Mouse (Mus musculus) C2C12 (cell line): ENCODE data around the gene Tnni3k. TPM values are rescaled to one million over a fixed set of nuclear protein-coding genes. Genes with fewer than 3 reads are reported as not detected.

Source experiments
- H3K27me3 ChIP-seq: one replicate; pipeline ENCODE4 v1.6.1; 2011; ENCODE audit not compliant: control insufficient read depth, insufficient read depth, insufficient read length
- H3K36me3 ChIP-seq: one replicate; pipeline ENCODE4 v1.6.1; 2011; ENCODE audit not compliant: control insufficient read depth, insufficient read depth
- H3K4me3 ChIP-seq: one replicate; pipeline ENCODE4 v1.5.1; 2011; ENCODE audit warnings: mild to moderate bottlenecking, control low read depth; ENCODE audit not compliant: poor library complexity, insufficient read depth, severe bottlenecking
- H3K79me2 ChIP-seq: one replicate; pipeline ENCODE4 v1.6.1; 2011; ENCODE audit not compliant: control insufficient read depth, insufficient read depth
- H3K79me3 ChIP-seq: one replicate; pipeline ENCODE4 v1.6.1; 2011; ENCODE audit warnings: low read depth, control low read depth
- H3ac ChIP-seq: one replicate; pipeline ENCODE3; 2011; ENCODE audit warnings: low read depth; ENCODE audit not compliant: control insufficient read depth, insufficient read length
- CEBPB ChIP-seq: IDR thresholded peaks from one replicate; pipeline ENCODE4 v1.6.1; 2011; ENCODE audit warnings: low read depth, mild to moderate bottlenecking, control low read depth, moderate library complexity
- CTCF ChIP-seq: IDR thresholded peaks from one replicate; pipeline ENCODE4 v1.5.1; 2011; ENCODE audit not compliant: control insufficient read depth, insufficient read depth, insufficient read length
- FOSL1 ChIP-seq: IDR thresholded peaks from one replicate; pipeline ENCODE4 v1.8.0; 2011; ENCODE audit warnings: mild to moderate bottlenecking, low read length; ENCODE audit not compliant: poor library complexity, insufficient read depth, severe bottlenecking
- MAX ChIP-seq: IDR thresholded peaks from one replicate; pipeline ENCODE4 v1.6.1; 2011; ENCODE audit warnings: mild to moderate bottlenecking, control low read depth
- MYOD1 ChIP-seq: IDR thresholded peaks from one replicate; pipeline ENCODE4 v1.6.1; 2011; ENCODE audit warnings: low read depth; ENCODE audit not compliant: control insufficient read depth, insufficient read length
- MYOG ChIP-seq: IDR thresholded peaks from one replicate; pipeline ENCODE4 v1.6.1; 2011; ENCODE audit not compliant: control insufficient read depth, insufficient read length; ENCODE audit errors: extremely low read depth
- USF1 ChIP-seq: IDR thresholded peaks from one replicate; pipeline ENCODE4 v1.6.1; 2011; ENCODE audit warnings: low read depth, mild to moderate bottlenecking, control low read depth, moderate library complexity
- polyA plus RNA-seq: library from polyadenylated mRNA; unstranded; fragments of >200 nt; fragmentation: generic; extraction: Trizol; gene quantifications from one replicate; pipeline ENCODE4 v1.2.1, GENCODE M21; 2012; ENCODE audit warnings: missing spikeins

The Tnni3k gene
- polyA plus RNA-seq, 1 experiment, result 0.30 TPM

DNA sequence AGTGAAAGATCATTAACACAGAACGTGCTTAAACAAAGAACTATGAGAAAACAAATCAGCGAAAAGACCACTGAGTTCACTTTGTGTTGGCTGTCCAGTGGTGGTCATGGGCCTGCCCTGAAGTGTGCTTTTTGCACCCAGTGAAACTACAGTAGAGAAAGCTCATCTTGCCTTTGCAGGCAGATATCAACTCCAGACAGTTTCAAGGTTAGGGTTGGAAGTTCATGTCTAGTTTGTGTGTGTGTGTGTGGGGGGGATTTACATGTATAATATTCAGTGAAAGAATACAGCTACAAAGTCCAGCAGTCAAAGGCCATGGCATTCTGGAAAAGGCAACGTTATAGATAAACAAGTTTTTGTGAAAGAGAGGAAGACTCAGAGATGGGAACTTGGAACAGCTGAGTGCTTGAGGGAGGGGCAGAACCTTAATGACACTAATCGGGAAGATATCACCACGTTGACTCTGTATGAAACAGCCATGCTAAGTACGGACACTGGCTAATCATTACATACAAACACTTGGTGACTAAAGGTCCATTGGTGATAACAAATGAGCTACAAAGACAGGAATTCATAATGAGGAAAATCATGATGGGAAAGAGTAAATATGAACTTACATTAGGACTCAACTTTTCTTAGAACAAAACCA is 3.7 kb upstream of the Tnni3k start:
- H3K27me3 ChIP-seq, result no peaks in the 10 kb centered on the region
- H3K36me3 ChIP-seq, result no peaks in the 10 kb centered on the region
- no peaks in the 10 kb centered on the region for H3K79me3 ChIP-seq
- no peaks in the 10 kb centered on the region for H3K79me2 ChIP-seq
- no peak for TF ChIP-seq USF1
- TF ChIP-seq CEBPB, result no peak
- TF ChIP-seq CTCF, result no peak
- no peak for TF ChIP-seq FOSL1
- TF ChIP-seq MAX, result no peak
- no peak overlapping the region for H3ac ChIP-seq
- H3K4me3 ChIP-seq, result no peak overlapping the region

- Histone ChIP-seq H3K4me3 (no peak overlapping the region), H3K27me3 (no peaks in the 10 kb centered on the region), H3K79me3 (no peaks in the 10 kb centered on the region), H3ac (no peak overlapping the region), H3K79me2 (no peaks in the 10 kb centered on the region), H3K36me3 (no peaks in the 10 kb centered on the region)
- TF ChIP-seq USF1 (no peak), CEBPB (peak; percentile 44)
Measured at GRCm38 (mm10) chr3:155057566-155057965, 2.4 kb upstream of the Tnni3k start.

GRCm38 (mm10) chr3:155056606-155057005 is 1.4 kb upstream of the Tnni3k start:
- Histone ChIP-seq H3K79me3 (no peaks in the 10 kb centered on the region), H3K36me3 (no peaks in the 10 kb centered on the region), H3K79me2 (no peaks in the 10 kb centered on the region), H3K27me3 (no peaks in the 10 kb centered on the region), H3K4me3 (no peak overlapping the region), H3ac (no peak overlapping the region)
- TF ChIP-seq CTCF, result no peak
- TF ChIP-seq MAX, result peak; percentile 19

DNA sequence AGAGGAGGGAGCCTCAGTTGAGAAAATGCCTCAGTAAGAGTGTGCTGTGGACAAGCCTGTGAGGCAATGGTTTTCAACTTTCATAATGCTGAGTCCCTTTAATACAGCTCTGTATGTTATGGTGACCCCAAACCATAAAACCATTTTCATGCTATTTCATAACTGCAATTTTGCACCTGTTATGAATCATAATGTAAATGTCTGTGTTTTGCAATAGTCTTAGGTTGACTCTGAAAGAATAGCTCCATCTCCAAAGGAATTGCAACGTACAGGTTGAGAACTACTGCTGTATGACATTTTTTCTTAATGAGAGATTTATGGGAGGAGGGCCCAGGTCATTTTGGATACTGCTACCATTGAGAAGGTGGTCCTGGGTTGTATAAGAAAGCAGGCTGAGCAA is 2.0 kb downstream of the Tnni3k start:
- no peak for TF ChIP-seq FOSL1
- peak; percentile 72 for TF ChIP-seq CEBPB
- no peak for TF ChIP-seq MYOG
- Histone ChIP-seq H3K79me2 (no peaks in the 10 kb centered on the region), H3K4me3 (no peak overlapping the region), H3K36me3 (no peaks in the 10 kb centered on the region), H3ac (no peak overlapping the region), H3K27me3 (no peaks in the 10 kb centered on the region), H3K79me3 (no peaks in the 10 kb centered on the region)

DNA sequence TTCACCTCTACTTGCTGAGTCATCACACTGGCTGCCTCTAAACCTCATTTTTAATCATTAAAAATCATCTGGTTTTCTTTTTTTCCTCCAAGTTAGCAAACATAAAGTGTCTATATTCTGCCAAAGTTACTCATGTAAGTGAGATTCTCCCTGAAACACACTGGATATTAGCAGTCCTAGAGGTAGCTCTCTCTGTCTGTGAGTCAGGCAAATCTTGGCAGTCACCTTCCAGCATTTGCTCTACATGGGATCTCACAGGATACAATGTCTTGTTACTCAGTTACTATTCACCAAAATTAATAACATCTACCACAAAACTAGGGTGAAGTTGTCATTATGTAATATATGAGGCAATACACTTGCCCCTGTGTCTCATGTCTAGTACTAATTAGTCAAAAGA is 3.2 kb downstream of the Tnni3k start:
- H3K36me3 ChIP-seq, result no peaks in the 10 kb centered on the region
- no peaks in the 10 kb centered on the region for H3K27me3 ChIP-seq
- TF ChIP-seq CEBPB, result peak; percentile 49
- no peak for TF ChIP-seq CTCF
- H3ac ChIP-seq, result no peak overlapping the region
- no peaks in the 10 kb centered on the region for H3K79me3 ChIP-seq
- no peaks in the 10 kb centered on the region for H3K79me2 ChIP-seq
- H3K4me3 ChIP-seq, result no peak overlapping the region

- Histone ChIP-seq H3K27me3 (no peaks in the 10 kb centered on the region), H3K79me2 (no peaks in the 10 kb centered on the region), H3K79me3 (no peaks in the 10 kb centered on the region), H3ac (no peak overlapping the region), H3K4me3 (no peak overlapping the region), H3K36me3 (no peaks in the 10 kb centered on the region)
- TF ChIP-seq MAX, result no peak
- TF ChIP-seq FOSL1, result no peak
- no peak for TF ChIP-seq MYOG
- TF ChIP-seq MYOD1, result no peak
- no peak for TF ChIP-seq USF1
- no peak for TF ChIP-seq CEBPB
- TF ChIP-seq CTCF, result no peak
Measured at GRCm38 (mm10) chr3:155039012-155039836, 16.0 kb downstream of the Tnni3k start.
